Mouse (Mus musculus) A20 (cell line): ENCODE measurements at regions not wholly inside any gene's neighbourhood (a gene's known extent, or its start where the extent isn't known, plus 50 kb on each side); places are given as distances from the start of the nearest gene placed in this dataset.

Source experiments
- DNase-seq: peaks from one replicate; pipeline ENCODE4 v3.0.0-alpha.2; 2011; ENCODE audit warnings: low read depth, low spot score

- DNase-seq = no peak
These were observed 135.2 kb upstream of the Meis2 start for GRCm38 (mm10) chr2:116200795-116201194.

DNA sequence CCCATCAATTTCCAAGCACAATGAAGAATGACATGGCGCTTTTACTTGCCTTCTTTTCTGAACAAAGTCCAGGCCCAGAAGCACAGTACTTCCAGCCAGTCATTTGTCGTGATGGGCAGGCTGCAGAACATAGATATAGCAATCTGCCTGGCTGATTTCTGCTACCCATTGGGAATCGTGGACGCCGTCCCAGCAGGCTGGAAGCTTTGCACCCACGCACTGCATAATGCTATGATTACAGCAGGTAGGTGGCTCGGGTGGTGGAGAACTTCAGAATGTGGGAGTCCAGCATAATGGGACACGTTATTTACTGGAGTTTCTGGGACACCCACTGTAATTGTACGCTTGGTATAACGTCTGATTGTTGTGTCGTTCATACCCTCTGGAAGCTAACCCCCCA, 116.2 kb upstream of the Meis2 start:
- DNase-seq = no peak

- DNase-seq = no peak
These were observed 111.5 kb upstream of the Meis2 start for GRCm38 (mm10) chr2:116177155-116177554.

- no peak for DNase-seq
These were observed 100.5 kb upstream of the Meis2 start for GRCm38 (mm10) chr2:116165871-116166770.
